Mouse (Mus musculus) neural tube, postnatal 0 days (tissue): Measurements from ENCODE around the gene Tomm22. TPM values are rescaled to one million over a fixed set of nuclear protein-coding genes. Genes with fewer than 3 reads are reported as not detected.

ENCODE experiments used
- polyA plus RNA-seq: library from polyadenylated mRNA; unstranded; fragments of >200 nt; fragmentation: Nextera tagmentation; extraction: Ambion mirVana; gene quantifications from 2 replicates; pipeline ENCODE4 v1.2.1, GENCODE M21; 2015

Tomm22 gene
- polyA plus RNA-seq, result 248 and 250 TPM in 2 replicates

GRCm38 (mm10) chr15:79670249-79670971 is at the start of gene Tomm22:
Gene Tomm22, plus strand, starts transcription at chr15:79670861.

GRCm38 (mm10) chr15:79658531-79659375 is 11.9 kb upstream of the Tomm22 start, which contains the start of the genes Fam227a and Cby1:
Gene Fam227a, minus strand, starts transcription at chr15:79658956.
Gene Cby1, plus strand, starts transcription at chr15:79659199.

GRCm38 (mm10) chr15:79687646-79688267 is 17.1 kb downstream of the Tomm22 start, which contains the start of gene Josd1:
Gene Josd1, minus strand, starts transcription at chr15:79687919.

GRCm38 (mm10) chr15:79690426-79691022 is 19.9 kb downstream of the Tomm22 start, which contains the start of gene Gtpbp1:
Gene Gtpbp1, plus strand, starts transcription at chr15:79690845.

Other genes starting within 250 kb of the Tomm22 start
- gene Csnk1e, start 215.3 kb upstream of the Tomm22 start, polyA plus RNA-seq, result 143 and 160 TPM in 2 replicates
- 0.06 TPM in 1 of 2 replicates, not detected in the other for gene Kcnj4, start 165.6 kb upstream of the Tomm22 start, polyA plus RNA-seq
- 13.5 and 15.0 TPM in 2 replicates for gene Kdelr3, start 154.4 kb upstream of the Tomm22 start, polyA plus RNA-seq
- gene Ddx17, start 124.1 kb upstream of the Tomm22 start, polyA plus RNA-seq, result 34.7 and 43.4 TPM in 2 replicates
- gene Dmc1, start 65.8 kb upstream of the Tomm22 start, polyA plus RNA-seq, result 1.6 and 1.8 TPM in 2 replicates
- 1.6 and 3.1 TPM in 2 replicates for gene Fam227a, start 11.9 kb upstream of the Tomm22 start, polyA plus RNA-seq
- gene Cby1, start 11.7 kb upstream of the Tomm22 start, polyA plus RNA-seq, result 89.4 and 95.8 TPM in 2 replicates
- gene Josd1, start 17.1 kb downstream of the Tomm22 start, polyA plus RNA-seq, result 19.0 and 19.3 TPM in 2 replicates
- 29.9 and 35.4 TPM in 2 replicates for gene Gtpbp1, start 20.0 kb downstream of the Tomm22 start, polyA plus RNA-seq
- 2.1 and 2.8 TPM in 2 replicates for gene Sun2, start 71.7 kb downstream of the Tomm22 start, polyA plus RNA-seq
- gene Dnal4, start 107.0 kb downstream of the Tomm22 start, polyA plus RNA-seq, result 44.9 and 49.0 TPM in 2 replicates
- 67.2 and 72.9 TPM in 2 replicates for gene Nptxr, start 133.9 kb downstream of the Tomm22 start, polyA plus RNA-seq
- 1.0 and 1.7 TPM in 2 replicates for gene Npcd, start 163.4 kb downstream of the Tomm22 start, polyA plus RNA-seq
- gene Cbx6, start 163.8 kb downstream of the Tomm22 start, polyA plus RNA-seq, result 58.2 and 60.4 TPM in 2 replicates
- 5.9 and 8.0 TPM in 2 replicates for gene Apobec3, start 220.8 kb downstream of the Tomm22 start, polyA plus RNA-seq